Mouse (Mus musculus) layer of hippocampus, adult 9-11 months (tissue): Measurements from ENCODE around the gene Smarcc1.
"Not testable (repeated sequence)": the region's sequence is repeated elsewhere in the genome, so short reads cannot be mapped to it uniquely, and the experiment has no call there.

Experiments
- DNase-seq: peaks from one replicate; pipeline ENCODE4 v3.0.0; 2022

Gene Smarcc1

GRCm38 (mm10) chr9:110132201-110132605 is 14.7 kb downstream of the Smarcc1 start:
- DNase-seq = no peak

GRCm38 (mm10) chr9:110132921-110133320 is 15.4 kb downstream of the Smarcc1 start:
- DNase-seq = no peak

- no peak for DNase-seq
Measured at GRCm38 (mm10) chr9:110134176-110134575, 16.7 kb downstream of the Smarcc1 start.

- DNase-seq = no peak
Measured at GRCm38 (mm10) chr9:110139119-110139518, 21.6 kb downstream of the Smarcc1 start.

- DNase-seq = no peak
Measured at GRCm38 (mm10) chr9:110142097-110142496, 24.6 kb downstream of the Smarcc1 start.

- no peak for DNase-seq
Measured at GRCm38 (mm10) chr9:110148598-110148997, 31.1 kb downstream of the Smarcc1 start.

- DNase-seq = peak; percentile 4
Measured at GRCm38 (mm10) chr9:110159036-110159435, 41.5 kb downstream of the Smarcc1 start.

- DNase-seq = not testable (repeated sequence)
Measured at GRCm38 (mm10) chr9:110160486-110160885, 43.0 kb downstream of the Smarcc1 start.

GRCm38 (mm10) chr9:110162441-110162840 is 44.9 kb downstream of the Smarcc1 start:
- no peak for DNase-seq

- no peak for DNase-seq
Measured at GRCm38 (mm10) chr9:110163071-110163470, 45.6 kb downstream of the Smarcc1 start.

- DNase-seq = peak; percentile 12
Measured at GRCm38 (mm10) chr9:110170858-110171257, 53.4 kb downstream of the Smarcc1 start.

GRCm38 (mm10) chr9:110199870-110200269 is 82.4 kb downstream of the Smarcc1 start:
- DNase-seq = no peak

GRCm38 (mm10) chr9:110205526-110206404 is 88.3 kb downstream of the Smarcc1 start:
- peak; percentile 82 for DNase-seq

- DNase-seq = no peak
Measured at GRCm38 (mm10) chr9:110206437-110206836, 88.9 kb downstream of the Smarcc1 start.

- no peak for DNase-seq
Measured at GRCm38 (mm10) chr9:110208265-110208664, 90.8 kb downstream of the Smarcc1 start.

- DNase-seq = no peak
Measured at GRCm38 (mm10) chr9:110208967-110209366, 91.5 kb downstream of the Smarcc1 start.

- peak; percentile 65 for DNase-seq
Measured at GRCm38 (mm10) chr9:110224273-110224672, 106.8 kb downstream of the Smarcc1 start.

- DNase-seq = no peak
Measured at GRCm38 (mm10) chr9:110226191-110226590, 108.7 kb downstream of the Smarcc1 start.

- no peak for DNase-seq
Measured at GRCm38 (mm10) chr9:110228671-110229070, 111.2 kb downstream of the Smarcc1 start.

GRCm38 (mm10) chr9:110229112-110229511 is 111.6 kb downstream of the Smarcc1 start:
- DNase-seq = no peak

- DNase-seq = no peak
Measured at GRCm38 (mm10) chr9:110229566-110230248, 112.2 kb downstream of the Smarcc1 start.

GRCm38 (mm10) chr9:110230395-110231071 is 113.0 kb downstream of the Smarcc1 start:
- peak; percentile 22 for DNase-seq

GRCm38 (mm10) chr9:110234962-110235361 is 117.5 kb downstream of the Smarcc1 start:
- no peak for DNase-seq
